Mouse (Mus musculus): ENCODE results near the gene Chil1.

- no peak for TF ChIP-seq CTCF (conservative IDR thresholded peaks at IDR 0.05 in 1 of 2, IDR thresholded peaks at IDR 0.05 in 1 of 2; ENCODE audit: low read depth in 2 of 2, low read length in 2 of 2)
- TF ChIP-seq NELFE (IDR thresholded peaks at IDR 0.05; ENCODE audit: low read depth, low read length): no peak
- TF ChIP-seq ZNF384 (IDR thresholded peaks at IDR 0.05; ENCODE audit: low read depth, low read length): no peak
Observed at GRCm38 (mm10) chr1:134160404-134160803, 21.6 kb upstream of the Chil1 start.
